Mouse (Mus musculus): Measurements from ENCODE around the gene Gtf2a1l.

- TF ChIP-seq CTCF (IDR thresholded peaks at IDR 0.05; ENCODE audit: low read depth) (no peak), EP300 (optimal IDR thresholded peaks at IDR 0.05) (no peak)
Measured at GRCm38 (mm10) chr17:88763396-88764135, 95.1 kb downstream of the Gtf2a1l start.
